ENCODE assay signal across 15 mouse cellular contexts in genomic region chr8:79323121-79323520, GRCm38 (mm10). TPM values are rescaled to one million over a fixed set of nuclear protein-coding genes. Genes with fewer than 3 reads are reported as not detected.
DNase-seq lines count a peak whose midpoint lies in the region; ATAC-seq and TF ChIP-seq lines count a peak whose summit lies in the region.
"Had no signal": no experiment of that assay in that cellular context is flagged by ENCODE, and none has a peak within 500 bp of the region (broad histone marks: within the 10 kb centered on the region; RNA-seq: fewer than 3 reads in every experiment).

No protein-coding gene starts in this region.

- TF ChIP-seq POLR2A in lung, adult 2 months (IDR thresholded peaks at IDR 0.05; ENCODE audit: borderline replicate concordance, extremely low read depth, low read depth, low read length), result no peak

- TF ChIP-seq CTCF in lung, embryonic 14.5 days (IDR thresholded peaks at IDR 0.05; ENCODE audit: low read depth), result no peak
- TF ChIP-seq CTCF in lung, adult 2 months (IDR thresholded peaks at IDR 0.05; ENCODE audit: insufficient read depth, low read length), result no peak

- 81% methylated on average over 7 of the region's 7 CpGs for WGBS in forebrain, embryonic 11.5 days
- 75% methylated on average over 7 of the region's 7 CpGs for WGBS in forebrain, embryonic 14.5 days
- 46% methylated on average over 7 of the region's 7 CpGs for WGBS in lung, embryonic 14.5 days
- 36% methylated on average over 7 of the region's 7 CpGs for WGBS in lung, adult 2 months
- WGBS in forebrain, embryonic 16.5 days, result 81% methylated on average over 7 of the region's 7 CpGs

- no peak overlapping the region for H3K4me3 ChIP-seq in forebrain, embryonic 11.5 days (ENCODE audit: low read depth, low read length)
- no peak overlapping the region for H3K4me3 ChIP-seq in forebrain, embryonic 14.5 days (ENCODE audit: low read depth, low read length)
- no peak overlapping the region for H3K4me3 ChIP-seq in lung, embryonic 14.5 days (ENCODE audit: low read depth, low read length)
- no peak overlapping the region for H3K4me3 ChIP-seq in lung, adult 2 months (replicated peaks; ENCODE audit: extremely low read depth, low read depth, low read length)
- no peak overlapping the region for H3K4me3 ChIP-seq in forebrain, embryonic 16.5 days (replicated peaks; ENCODE audit: low read length)
- H3K4me3 ChIP-seq: myocyte; stomach, embryonic 15.5 days had no signal

- no peaks in the 10 kb centered on the region for H3K36me3 ChIP-seq in forebrain, embryonic 11.5 days (ENCODE audit: control insufficient read depth, insufficient read depth, low read length)
- H3K36me3 ChIP-seq in forebrain, embryonic 14.5 days (ENCODE audit: control insufficient read depth, insufficient read depth, low read length), result no peaks in the 10 kb centered on the region
- no peaks in the 10 kb centered on the region for H3K36me3 ChIP-seq in lung, embryonic 14.5 days (ENCODE audit: insufficient read depth)
- H3K36me3 ChIP-seq in forebrain, embryonic 16.5 days (ENCODE audit: control insufficient read depth, insufficient read depth), result no peaks in the 10 kb centered on the region
- H3K36me3 ChIP-seq: stomach, embryonic 15.5 days had no signal

- no peaks in the 10 kb centered on the region for H3K9me3 ChIP-seq in forebrain, embryonic 11.5 days (ENCODE audit: control insufficient read depth, low read length)
- no peaks in the 10 kb centered on the region for H3K9me3 ChIP-seq in forebrain, embryonic 14.5 days (replicated peaks; ENCODE audit: control insufficient read depth, low read length)
- H3K9me3 ChIP-seq in lung, embryonic 14.5 days (ENCODE audit: low read depth, low read length), result no peaks in the 10 kb centered on the region
- H3K9me3 ChIP-seq in forebrain, embryonic 16.5 days (ENCODE audit: control insufficient read depth, low read length), result no peaks in the 10 kb centered on the region
- H3K9me3 ChIP-seq: stomach, embryonic 15.5 days had no signal

- DNase-seq in forebrain, embryonic 11.5 days (ENCODE audit: low spot score), result peak; percentile 42
- no peak for DNase-seq in forebrain, embryonic 14.5 days (ENCODE audit: low spot score)
- DNase-seq in lung, embryonic 14.5 days, result peak; percentile 37
- DNase-seq in lung, adult 2 months, result no peak
- peak; percentile 31 for DNase-seq in kidney, adult 18-20 months
- DNase-seq in lung, postnatal 10 days, result peak; percentile 28
- DNase-seq in urinary bladder, postnatal 14 days (ENCODE audit: low spot score), result no peak
- DNase-seq: cerebellum, adult 11 months; liver; right cerebral cortex, postnatal 4 days; thymus, postnatal 25 days had no signal

- H3K27me3 ChIP-seq in forebrain, embryonic 11.5 days (ENCODE audit: control insufficient read depth, insufficient read depth, low read length), result no peaks in the 10 kb centered on the region
- H3K27me3 ChIP-seq in forebrain, embryonic 14.5 days (replicated peaks; ENCODE audit: control insufficient read depth, insufficient read depth, low read length), result no peaks in the 10 kb centered on the region
- H3K27me3 ChIP-seq in lung, embryonic 14.5 days (ENCODE audit: insufficient read depth, low read length), result no peaks in the 10 kb centered on the region
- no peaks in the 10 kb centered on the region for H3K27me3 ChIP-seq in forebrain, embryonic 16.5 days (replicated peaks; ENCODE audit: control insufficient read depth, insufficient read depth, low read length)
- H3K27me3 ChIP-seq: stomach, embryonic 15.5 days had no signal

- H3K9ac ChIP-seq in forebrain, embryonic 11.5 days (ENCODE audit: low read length), result no peak overlapping the region
- H3K9ac ChIP-seq in forebrain, embryonic 14.5 days (ENCODE audit: low read length), result no peak overlapping the region
- no peak overlapping the region for H3K9ac ChIP-seq in lung, embryonic 14.5 days
- no peak overlapping the region for H3K9ac ChIP-seq in forebrain, embryonic 16.5 days (replicated peaks; ENCODE audit: low read depth, low read length)
- H3K9ac ChIP-seq: hindbrain, embryonic 14.5 days; stomach, embryonic 15.5 days had no signal

- H3K4me2 ChIP-seq in forebrain, embryonic 11.5 days (ENCODE audit: low read depth, low read length, severe bottlenecking), result no peak overlapping the region
- H3K4me2 ChIP-seq in forebrain, embryonic 14.5 days (ENCODE audit: low read length), result no peak overlapping the region
- no peak overlapping the region for H3K4me2 ChIP-seq in lung, embryonic 14.5 days
- H3K4me2 ChIP-seq in forebrain, embryonic 16.5 days (ENCODE audit: low read length), result no peak overlapping the region
- H3K4me2 ChIP-seq: hindbrain, embryonic 14.5 days; stomach, embryonic 15.5 days had no signal

- no peak overlapping the region for H3K27ac ChIP-seq in forebrain, embryonic 11.5 days (ENCODE audit: low read depth, low read length)
- H3K27ac ChIP-seq in forebrain, embryonic 14.5 days (ENCODE audit: low read depth, low read length), result no peak overlapping the region
- H3K27ac ChIP-seq in lung, embryonic 14.5 days (ENCODE audit: low read depth), result no peak overlapping the region
- H3K27ac ChIP-seq in forebrain, embryonic 16.5 days (ENCODE audit: low read length), result no peak overlapping the region
- H3K27ac ChIP-seq: hindbrain, embryonic 14.5 days; stomach, embryonic 15.5 days had no signal

- no peaks in the 10 kb centered on the region for H3K4me1 ChIP-seq in forebrain, embryonic 11.5 days (replicated peaks; ENCODE audit: control insufficient read depth, insufficient read depth, low read length)
- H3K4me1 ChIP-seq in forebrain, embryonic 14.5 days (ENCODE audit: control insufficient read depth, insufficient read depth, low read length), result no peaks in the 10 kb centered on the region
- H3K4me1 ChIP-seq in lung, embryonic 14.5 days (ENCODE audit: insufficient read depth), result 0 out of 2 replicates have a peak, but pooled peaks cover 6% of the 10 kb centered on the region
- H3K4me1 ChIP-seq in lung, adult 2 months (ENCODE audit: control insufficient read depth, insufficient read depth, low read length), result peaks cover 5% of the 10 kb centered on the region
- no peaks in the 10 kb centered on the region for H3K4me1 ChIP-seq in forebrain, embryonic 16.5 days (replicated peaks; ENCODE audit: control insufficient read depth, insufficient read depth, low read length)
- H3K4me1 ChIP-seq: stomach, embryonic 15.5 days had no signal

- no peak for ATAC-seq in forebrain, embryonic 11.5 days (replicated peaks; ENCODE audit: low FRiP score)
- no peak for ATAC-seq in forebrain, embryonic 14.5 days
- ATAC-seq in lung, embryonic 14.5 days (ENCODE audit: insufficient read depth), result no peak
- no peak for ATAC-seq in forebrain, embryonic 16.5 days

RNA-seq across cellular contexts. Expression of gene Mmaa, which starts 28.4 kb away (rescaled TPM):
- 11.5 and 13.3 TPM in 2 replicates for polyA plus RNA-seq in forebrain, embryonic 11.5 days (2014; fragmentation: Nextera tagmentation; extraction: Ambion mirVana)
- polyA plus RNA-seq in forebrain, embryonic 14.5 days (2014; fragmentation: Nextera tagmentation; extraction: Ambion mirVana), result 20.2 and 24.9 TPM in 2 replicates
- 9.5 and 9.9 TPM in 2 replicates for polyA plus RNA-seq in lung, embryonic 14.5 days (2014; fragmentation: Nextera tagmentation; extraction: Ambion mirVana)
- polyA plus RNA-seq in lung, adult 2 months (2012; rRNA removed), result 2.9 and 6.4 TPM in 2 replicates
- polyA plus RNA-seq in forebrain, embryonic 16.5 days (2015; fragmentation: Nextera tagmentation; extraction: Ambion mirVana), result 27.3 and 27.9 TPM in 2 replicates

Comparison
In these comparisons a context has a peak if more than half of its experiments do, and no peak if none do; other contexts are left out.
1. DNase-seq: peak in forebrain, embryonic 11.5 days (single experiment), lung, embryonic 14.5 days (single experiment), kidney, adult 18-20 months (single experiment) and lung, postnatal 10 days (single experiment); none in forebrain, embryonic 14.5 days (single experiment), lung, adult 2 months (single experiment) and urinary bladder, postnatal 14 days (single experiment).